Mouse (Mus musculus): ENCODE results near the gene Phkg2. TPM values are rescaled to one million over a fixed set of nuclear protein-coding genes. Genes with fewer than 3 reads are reported as not detected.
"Not testable (repeated sequence)": the region's sequence is repeated elsewhere in the genome, so short reads cannot be mapped to it uniquely, and the experiment has no call there.

Phkg2 gene
- polyA plus RNA-seq, 1 experiment, result 143 TPM

GRCm38 (mm10) chr7:127614891-127615843 is 42.0 kb downstream of the Phkg2 start, which contains the start of gene Zfp629:
Gene Zfp629 (minus strand): TSS chr7:127615797.
- H3K4me3 ChIP-seq (ENCODE audit: insufficient read depth, low read length), result peak within 1 kb of the TSS; percentile 64
- peaks cover 1% of the 10 kb centered on the region; the same call in 1 of the 2 replicates for H3K4me1 ChIP-seq (ENCODE audit: control insufficient read depth, insufficient read depth, low read length)
- 0 out of 2 replicates have a peak, but pooled peaks have one; percentile 17 for TF ChIP-seq POLR2A (IDR thresholded peaks at IDR 0.05; ENCODE audit: extremely low read depth, insufficient read depth, low read length)
- no peak for TF ChIP-seq CTCF (IDR thresholded peaks at IDR 0.05; ENCODE audit: extremely low read depth, insufficient read depth, low read length)
- no peak within 1 kb of the TSS; the same call in 1 of the 2 replicates for H3K27ac ChIP-seq (ENCODE audit: insufficient read depth, low read length)

DNA sequence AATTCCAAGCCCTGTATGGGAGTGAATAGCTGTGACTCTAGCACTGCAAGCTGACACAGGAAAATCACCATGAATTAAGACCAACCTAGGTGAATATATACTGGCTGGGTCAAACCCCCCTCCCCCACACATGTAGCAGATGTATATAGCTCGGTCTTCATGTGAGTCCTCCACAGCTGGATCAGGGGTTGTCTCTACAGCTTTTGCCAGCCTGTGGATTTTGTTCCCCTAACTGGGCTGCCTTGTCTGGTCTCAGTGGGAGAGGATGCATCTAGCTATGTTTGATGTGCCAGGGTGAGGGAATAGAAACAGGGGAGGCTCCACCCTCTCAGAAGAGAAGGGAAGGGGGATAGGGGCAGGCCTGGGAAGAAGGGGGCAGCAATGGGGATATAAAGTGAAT is 43.2 kb downstream of the Phkg2 start:
- peak overlapping the region; percentile 64; the same call in 1 of the 2 replicates for H3K4me3 ChIP-seq (ENCODE audit: insufficient read depth, low read length)
- peaks cover 1% of the 10 kb centered on the region; the same call in 1 of the 2 replicates for H3K4me1 ChIP-seq (ENCODE audit: control insufficient read depth, insufficient read depth, low read length)
- TF ChIP-seq CTCF (IDR thresholded peaks at IDR 0.05; ENCODE audit: extremely low read depth, insufficient read depth, low read length) (no peak), POLR2A (IDR thresholded peaks at IDR 0.05; ENCODE audit: extremely low read depth, insufficient read depth, low read length) (no peak)
- H3K27ac ChIP-seq (ENCODE audit: insufficient read depth, low read length), result no peak overlapping the region

- TF ChIP-seq CTCF (IDR thresholded peaks at IDR 0.05; ENCODE audit: extremely low read depth, insufficient read depth, low read length), result no peak
- H3K4me1 ChIP-seq (ENCODE audit: control insufficient read depth, insufficient read depth, low read length), result peaks cover 1% of the 10 kb centered on the region; the same call in 1 of the 2 replicates
- H3K4me3 ChIP-seq (ENCODE audit: insufficient read depth, low read length), result no peak overlapping the region
- no peak overlapping the region for H3K27ac ChIP-seq (ENCODE audit: insufficient read depth, low read length)
These were observed 43.7 kb downstream of the Phkg2 start for GRCm38 (mm10) chr7:127616881-127617280.

- peaks cover 1% of the 10 kb centered on the region; the same call in 1 of the 2 replicates for H3K4me1 ChIP-seq (ENCODE audit: control insufficient read depth, insufficient read depth, low read length)
- TF ChIP-seq POLR2A (IDR thresholded peaks at IDR 0.05; ENCODE audit: extremely low read depth, insufficient read depth, low read length), result no peak
- TF ChIP-seq CTCF (IDR thresholded peaks at IDR 0.05; ENCODE audit: extremely low read depth, insufficient read depth, low read length), result no peak
- no peak overlapping the region for H3K27ac ChIP-seq (ENCODE audit: insufficient read depth, low read length)
- no peak overlapping the region for H3K4me3 ChIP-seq (ENCODE audit: insufficient read depth, low read length)
These were observed 44.8 kb downstream of the Phkg2 start for GRCm38 (mm10) chr7:127617962-127618361.

DNA sequence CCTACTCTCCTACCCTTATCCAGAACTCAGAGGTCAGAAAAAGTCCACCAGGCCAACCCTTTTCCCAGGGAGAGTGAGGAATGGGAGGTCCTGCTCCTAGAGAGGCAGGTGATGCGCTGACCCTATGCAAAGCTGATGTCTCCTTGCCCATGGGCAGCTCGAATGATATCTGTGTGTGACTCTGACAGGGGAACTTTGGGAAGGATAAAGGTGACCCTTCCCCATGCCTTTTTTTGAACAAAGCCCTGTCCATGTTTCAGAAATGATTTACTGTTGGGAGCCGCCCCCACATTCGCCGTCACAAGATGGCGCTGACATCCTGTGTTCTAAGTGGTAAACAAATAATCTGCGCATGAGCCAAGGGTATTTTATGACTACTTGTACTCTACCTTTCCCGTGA is 45.3 kb downstream of the Phkg2 start:
- not testable (repeated sequence) for H3K4me3 ChIP-seq (ENCODE audit: insufficient read depth, low read length); H3K27ac ChIP-seq (ENCODE audit: insufficient read depth, low read length); H3K4me1 ChIP-seq (ENCODE audit: control insufficient read depth, insufficient read depth, low read length)

GRCm38 (mm10) chr7:127626039-127626438 is 52.9 kb downstream of the Phkg2 start:
- Histone ChIP-seq H3K4me3 (ENCODE audit: insufficient read depth, low read length) (no peak overlapping the region), H3K27ac (ENCODE audit: insufficient read depth, low read length) (no peak overlapping the region), H3K4me1 (ENCODE audit: control insufficient read depth, insufficient read depth, low read length) (no peaks in the 10 kb centered on the region)
- TF ChIP-seq POLR2A (IDR thresholded peaks at IDR 0.05; ENCODE audit: extremely low read depth, insufficient read depth, low read length), result no peak
- TF ChIP-seq CTCF (IDR thresholded peaks at IDR 0.05; ENCODE audit: extremely low read depth, insufficient read depth, low read length), result no peak

GRCm38 (mm10) chr7:127626471-127626870 is 53.3 kb downstream of the Phkg2 start:
- no peaks in the 10 kb centered on the region for H3K4me1 ChIP-seq (ENCODE audit: control insufficient read depth, insufficient read depth, low read length)
- no peak overlapping the region for H3K4me3 ChIP-seq (ENCODE audit: insufficient read depth, low read length)
- no peak overlapping the region for H3K27ac ChIP-seq (ENCODE audit: insufficient read depth, low read length)
- TF ChIP-seq CTCF (IDR thresholded peaks at IDR 0.05; ENCODE audit: extremely low read depth, insufficient read depth, low read length) (no peak), POLR2A (IDR thresholded peaks at IDR 0.05; ENCODE audit: extremely low read depth, insufficient read depth, low read length) (no peak)

DNA sequence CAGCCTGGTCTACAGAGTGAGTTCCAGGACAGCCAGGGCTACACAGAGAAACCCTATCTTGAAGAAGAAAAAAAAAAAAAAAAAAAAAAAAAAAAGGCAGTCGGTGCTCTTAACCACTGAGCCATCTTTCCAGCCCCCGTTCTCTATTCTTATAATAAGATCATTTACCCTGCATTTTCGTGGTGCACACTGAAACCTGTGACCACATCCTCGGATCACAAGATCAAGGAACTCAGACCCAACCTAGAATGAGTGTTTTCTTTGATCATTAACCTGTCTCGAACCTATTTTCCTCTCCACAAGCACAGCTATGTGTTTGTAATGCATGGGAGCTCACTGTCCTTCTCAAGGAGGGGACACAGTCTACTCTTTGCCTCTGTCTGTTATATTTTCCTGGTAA is 55.5 kb downstream of the Phkg2 start:
- TF ChIP-seq CTCF (IDR thresholded peaks at IDR 0.05; ENCODE audit: extremely low read depth, insufficient read depth, low read length), result no peak
- no peaks in the 10 kb centered on the region for H3K4me1 ChIP-seq (ENCODE audit: control insufficient read depth, insufficient read depth, low read length)
- H3K27ac ChIP-seq (ENCODE audit: insufficient read depth, low read length), result no peak overlapping the region
- no peak overlapping the region for H3K4me3 ChIP-seq (ENCODE audit: insufficient read depth, low read length)

DNA sequence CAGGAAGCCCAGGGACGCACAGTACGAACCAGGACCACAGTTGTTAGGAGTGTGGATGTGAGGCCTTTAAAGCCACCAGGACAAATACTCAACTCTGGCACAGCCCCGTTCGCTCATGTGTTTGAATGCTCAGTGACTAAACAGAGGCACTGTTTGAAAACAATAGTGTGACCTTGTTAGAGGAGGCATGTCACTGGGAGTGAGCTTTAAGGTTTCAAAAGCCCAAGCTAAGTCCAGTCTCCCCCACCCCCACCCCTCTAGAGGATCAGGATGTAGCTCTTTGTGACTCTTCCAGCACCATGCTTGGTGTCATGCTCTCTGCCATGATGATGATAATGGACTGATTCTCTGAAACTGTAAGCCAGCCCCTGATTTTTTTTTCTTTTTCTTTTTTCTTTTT is 58.3 kb downstream of the Phkg2 start:
- H3K27ac ChIP-seq (ENCODE audit: insufficient read depth, low read length), result no peak overlapping the region
- H3K4me3 ChIP-seq (ENCODE audit: insufficient read depth, low read length), result no peak overlapping the region
- no peak for TF ChIP-seq CTCF (IDR thresholded peaks at IDR 0.05; ENCODE audit: extremely low read depth, insufficient read depth, low read length)
- TF ChIP-seq POLR2A (IDR thresholded peaks at IDR 0.05; ENCODE audit: extremely low read depth, insufficient read depth, low read length), result no peak
- no peaks in the 10 kb centered on the region for H3K4me1 ChIP-seq (ENCODE audit: control insufficient read depth, insufficient read depth, low read length)

Other genes starting within 250 kb of the Phkg2 start
- 14.2 and 14.6 TPM in 2 replicates for gene Zfp768, start 227.8 kb upstream of the Phkg2 start, polyA plus RNA-seq (2012; rRNA removed)
- 5.2 and 5.5 TPM in 2 replicates for gene Zfp747, start 197.3 kb upstream of the Phkg2 start, polyA plus RNA-seq (2012; rRNA removed)
- gene 9130019O22Rik, start 186.2 kb upstream of the Phkg2 start, polyA plus RNA-seq (2012; rRNA removed), result 2.7 TPM in 2 replicates
- gene E430018J23Rik, start 179.7 kb upstream of the Phkg2 start, polyA plus RNA-seq (2012; rRNA removed), result 5.4 and 8.3 TPM in 2 replicates
- 3.4 and 3.9 TPM in 2 replicates for gene Zfp764, start 166.5 kb upstream of the Phkg2 start, polyA plus RNA-seq (2012; rRNA removed)
- gene Zfp688, start 151.3 kb upstream of the Phkg2 start, polyA plus RNA-seq (2012; rRNA removed), result 19.2 and 19.3 TPM in 2 replicates
- 5.3 and 5.8 TPM in 2 replicates for gene Zfp689, start 124.2 kb upstream of the Phkg2 start, polyA plus RNA-seq (2012; rRNA removed)
- 44.0 and 44.8 TPM in 2 replicates for gene Prr14, start 113.7 kb upstream of the Phkg2 start, polyA plus RNA-seq (2012; rRNA removed)
- 26.6 and 27.1 TPM in 2 replicates for gene Fbrs, start 94.1 kb upstream of the Phkg2 start, polyA plus RNA-seq (2012; rRNA removed)
- gene Srcap, start 61.4 kb upstream of the Phkg2 start, polyA plus RNA-seq (2012; rRNA removed), result 24.7 and 26.4 TPM in 2 replicates
- 11.3 and 13.3 TPM in 2 replicates for gene Gm42715, start 53.8 kb upstream of the Phkg2 start, polyA plus RNA-seq (2012; rRNA removed)
- gene Tmem265, start 11.9 kb upstream of the Phkg2 start, polyA plus RNA-seq (2012; rRNA removed), result not detected in 2 replicates
- 22.0 and 22.3 TPM in 2 replicates for gene Ccdc189, start 15.3 kb downstream of the Phkg2 start, polyA plus RNA-seq (2012; rRNA removed)
- gene Rnf40, start 15.4 kb downstream of the Phkg2 start, polyA plus RNA-seq (2012; rRNA removed), result 48.0 and 51.1 TPM in 2 replicates
- gene Zfp629, start 42.5 kb downstream of the Phkg2 start, polyA plus RNA-seq (2012; rRNA removed), result 16.9 and 19.5 TPM in 2 replicates
- gene Bcl7c, start 135.6 kb downstream of the Phkg2 start, polyA plus RNA-seq (2012; rRNA removed), result 25.5 and 27.0 TPM in 2 replicates
- 7.1 and 7.5 TPM in 2 replicates for gene Ctf1, start 139.4 kb downstream of the Phkg2 start, polyA plus RNA-seq (2012; rRNA removed)
- not detected in 2 replicates for gene Ctf2, start 158.8 kb downstream of the Phkg2 start, polyA plus RNA-seq (2012; rRNA removed)
- 59.2 and 60.7 TPM in 2 replicates for gene Fbxl19, start 171.2 kb downstream of the Phkg2 start, polyA plus RNA-seq (2012; rRNA removed)
- 24.6 and 25.0 TPM in 2 replicates for gene Orai3, start 196.5 kb downstream of the Phkg2 start, polyA plus RNA-seq (2012; rRNA removed)
- 15.7 and 16.4 TPM in 2 replicates for gene Setd1a, start 203.3 kb downstream of the Phkg2 start, polyA plus RNA-seq (2012; rRNA removed)
- not detected in 2 replicates for gene Gm49388, start 212.3 kb downstream of the Phkg2 start, polyA plus RNA-seq (2012; rRNA removed)
- gene Hsd3b7, start 227.3 kb downstream of the Phkg2 start, polyA plus RNA-seq (2012; rRNA removed), result 14.2 and 14.5 TPM in 2 replicates

Data from cortical plate, adult 2 months (tissue).